Mouse (Mus musculus) left cerebral cortex, postnatal 14 days (tissue): Measurements from ENCODE around the gene Hoxd11. TPM values are rescaled to one million over a fixed set of nuclear protein-coding genes. Genes with fewer than 3 reads are reported as not detected.

ENCODE experiments used
- DNase-seq, 2 experiments: peaks; one replicate each; pipeline ENCODE4 v3.0.0; 2021 to 2022; ENCODE audit warnings: low spot score in 2 of 2, mixed read lengths in 1 of 2
- intact Hi-C: fragments of 180-260 bp; cut with DNase I; formaldehyde crosslinking; loops from one replicate; pipeline ENCODE4 v1.15.1; 2025
- total RNA-seq, 2 experiments: library from RNA; stranded (reverse); gene quantifications; 2 replicates each; pipeline ENCODE4 v1.2.3; 2021

Hoxd11 gene
- total RNA-seq, 2 experiments from 2014 or later: not detected

GRCm38 (mm10) chr2:74675666-74676282 is 3.6 kb upstream of the Hoxd11 start:
- DNase-seq: no peak
- intact Hi-C loops: loop anchor here (10.0 kb wide), 1 partner anchor 1401 kb away; the partner anchor contains the start of gene Sp9

DNA sequence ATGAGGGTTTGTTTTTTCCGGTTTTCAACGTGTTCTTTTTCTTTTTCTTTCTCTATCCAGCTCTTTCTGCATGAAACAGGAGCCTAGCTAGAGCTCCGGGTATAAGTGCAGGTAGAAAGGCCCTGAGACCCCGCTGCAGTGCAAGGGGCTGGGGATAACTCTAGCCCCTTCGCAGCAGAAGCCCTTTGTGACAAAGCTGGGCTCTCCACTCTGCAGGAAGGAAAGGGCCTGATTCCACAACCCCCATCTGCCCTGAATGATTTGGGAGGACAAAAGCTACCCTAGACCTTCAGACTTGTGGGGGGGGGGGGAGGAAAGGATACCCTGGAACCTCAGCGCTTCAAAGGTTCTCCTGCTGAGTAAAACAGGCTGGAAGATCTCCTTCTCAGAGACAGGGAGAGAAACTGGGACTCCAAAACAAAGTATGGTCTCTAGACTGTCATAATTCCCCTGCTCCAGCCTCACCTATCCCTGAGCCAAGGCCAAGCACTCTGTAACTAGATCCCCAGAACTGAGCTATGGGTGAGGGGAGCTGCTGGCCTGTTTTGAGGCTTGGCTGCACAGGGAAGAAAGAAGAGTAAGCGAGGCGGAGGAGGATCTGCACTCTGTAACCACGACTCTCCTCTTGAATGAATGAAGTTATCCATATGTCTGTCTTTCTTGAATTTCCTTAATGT is 2.8 kb upstream of the Hoxd11 start:
- intact Hi-C loops: loop anchor here (10.0 kb wide), 1 partner anchor 1402 kb away; the partner anchor contains the start of gene Sp9
- no peak for DNase-seq

DNA sequence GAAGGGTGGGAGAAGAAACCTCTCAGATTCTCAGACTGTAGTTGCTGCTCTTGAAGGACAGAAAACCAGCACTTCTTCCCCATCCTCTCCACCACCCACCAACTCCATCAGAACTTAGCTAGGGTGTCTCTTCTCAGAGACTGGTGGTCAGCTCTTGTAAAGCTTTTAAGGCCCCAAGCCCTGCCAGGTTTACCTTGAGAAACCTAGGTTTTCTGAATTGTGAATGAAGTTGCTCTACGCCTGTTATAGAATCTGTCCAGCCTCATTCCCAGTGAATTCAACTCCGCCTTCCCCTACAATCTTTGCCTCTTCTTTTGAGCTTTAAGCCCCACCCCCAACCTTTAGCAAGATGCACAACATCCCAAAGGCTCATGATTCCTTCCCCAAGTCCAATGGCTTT is 2.3 kb upstream of the Hoxd11 start:
- DNase-seq: no peak
- intact Hi-C loops: loop anchor here (10.0 kb wide), 1 partner anchor 1402 kb away; the partner anchor contains the start of gene Sp9

DNA sequence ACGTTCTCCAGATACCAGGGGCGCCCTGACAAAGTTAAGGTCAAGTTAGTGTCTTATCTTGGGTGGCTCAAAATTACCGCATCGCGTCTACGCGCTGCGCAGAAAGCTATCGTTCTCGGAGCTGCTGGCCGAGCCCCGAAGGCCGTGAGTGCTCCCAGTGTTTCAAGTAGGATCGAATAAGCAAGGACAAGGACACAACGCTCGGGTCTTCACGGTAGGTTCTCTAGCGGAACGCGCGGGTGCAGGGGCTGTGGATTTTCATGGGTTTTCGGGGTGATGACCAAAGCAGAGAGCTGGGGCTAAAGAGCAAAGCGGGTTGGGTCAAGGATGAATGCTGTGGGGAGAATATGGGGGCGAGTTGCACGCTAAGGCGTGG is 227 bp downstream of the Hoxd11 start:
- no peak for DNase-seq
- intact Hi-C loops: loop anchor here (10.0 kb wide), 1 partner anchor 1405 kb away; the partner anchor contains the start of gene Sp9

- DNase-seq: no peak
- intact Hi-C loops: loop anchor here (10.0 kb wide), 1 partner anchor 1405 kb away; the partner anchor contains the start of gene Sp9
These were observed 623 bp downstream of the Hoxd11 start for GRCm38 (mm10) chr2:74679980-74680379.

- intact Hi-C loops: no loop called here
- DNase-seq: no peak
These were observed 1.4 kb downstream of the Hoxd11 start for GRCm38 (mm10) chr2:74680561-74681398.

- intact Hi-C loops: no loop called here
- DNase-seq: no peak
These were observed 2.5 kb downstream of the Hoxd11 start for GRCm38 (mm10) chr2:74681594-74682531.

- DNase-seq: no peak
- intact Hi-C loops: no loop called here
These were observed 3.4 kb downstream of the Hoxd11 start for GRCm38 (mm10) chr2:74682796-74683195.

DNA sequence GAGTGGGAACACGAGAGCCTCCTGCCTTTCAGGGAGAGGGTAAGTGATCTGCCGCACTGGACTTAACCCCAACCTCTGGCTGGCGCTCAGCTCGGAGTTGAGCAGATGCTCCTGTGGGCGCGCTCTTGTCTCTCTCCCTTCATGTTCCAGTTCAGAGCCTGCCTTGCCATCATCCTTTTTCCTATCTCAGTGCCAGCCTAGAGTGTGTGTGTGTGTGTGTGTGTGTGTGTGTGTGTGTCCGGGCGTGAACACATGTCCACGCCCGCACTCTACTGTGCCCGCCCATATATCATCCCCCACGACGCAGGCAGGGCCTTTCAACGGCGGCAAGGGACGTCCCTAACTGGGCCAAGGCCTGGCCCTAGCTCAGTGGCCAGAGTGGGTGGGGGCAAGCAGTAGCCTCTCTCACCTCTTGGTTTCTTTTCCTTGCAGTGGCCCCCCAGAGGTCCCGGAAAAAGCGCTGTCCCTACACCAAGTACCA is 4.2 kb downstream of the Hoxd11 start:
- intact Hi-C loops: no loop called here

DNA sequence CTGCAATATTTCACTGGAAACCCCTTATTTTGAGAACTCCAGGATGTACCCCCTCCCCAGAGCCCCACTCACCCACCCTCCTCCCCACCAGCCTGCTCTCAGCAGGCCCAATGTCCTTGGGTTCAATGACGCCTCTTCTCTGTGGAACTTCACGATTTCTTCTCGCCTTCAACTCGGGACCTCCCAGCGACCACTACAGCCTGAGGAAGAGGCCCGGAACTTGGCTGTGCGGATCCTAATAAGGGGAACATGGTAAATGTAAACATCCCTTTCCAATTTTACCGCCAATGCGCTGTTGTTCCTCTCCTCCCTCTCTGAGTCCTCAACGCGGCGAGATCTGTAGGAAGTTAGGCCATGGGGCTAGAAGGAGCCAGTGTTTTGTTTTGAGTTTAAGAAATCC is 4.7 kb downstream of the Hoxd11 start:
- DNase-seq: no peak
- intact Hi-C loops: no loop called here

More for the DNA sequence above, 4.2 kb downstream of the Hoxd11 start:
- no peak for DNase-seq

DNA sequence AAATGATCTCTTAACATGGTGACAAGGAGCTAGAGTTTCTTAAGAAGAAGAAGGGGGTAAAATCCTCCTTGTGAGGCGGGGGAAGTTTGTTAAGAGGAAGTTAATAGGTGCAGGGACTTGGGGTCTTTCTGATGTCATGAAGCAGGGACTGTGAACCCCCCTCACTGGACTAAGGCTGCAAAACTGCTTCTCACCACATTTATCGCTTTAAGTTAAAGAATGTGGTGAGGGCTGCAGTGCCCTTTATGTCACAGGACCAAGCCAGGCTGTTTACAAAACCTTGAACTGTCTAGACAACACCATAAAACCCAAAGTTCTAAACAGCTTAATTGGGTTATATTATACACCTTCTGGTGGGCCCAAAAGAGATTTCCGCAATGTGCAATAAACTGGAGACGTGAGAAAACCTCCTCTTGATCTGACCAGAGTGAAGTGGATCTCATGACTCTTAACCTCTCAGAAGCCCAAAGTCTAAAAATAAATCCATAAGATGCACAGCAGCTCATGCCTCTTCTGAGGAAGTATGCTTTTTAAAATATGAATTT is 5.8 kb downstream of the Hoxd11 start:
- intact Hi-C loops: no loop called here
- no peak for DNase-seq

GRCm38 (mm10) chr2:74686301-74686987 is 7.1 kb downstream of the Hoxd11 start:
- intact Hi-C loops: no loop called here
- peak; percentile 41 to 63 for DNase-seq

- intact Hi-C loops: no loop called here
- no peak for DNase-seq
These were observed 7.8 kb downstream of the Hoxd11 start for GRCm38 (mm10) chr2:74686988-74687697.

DNA sequence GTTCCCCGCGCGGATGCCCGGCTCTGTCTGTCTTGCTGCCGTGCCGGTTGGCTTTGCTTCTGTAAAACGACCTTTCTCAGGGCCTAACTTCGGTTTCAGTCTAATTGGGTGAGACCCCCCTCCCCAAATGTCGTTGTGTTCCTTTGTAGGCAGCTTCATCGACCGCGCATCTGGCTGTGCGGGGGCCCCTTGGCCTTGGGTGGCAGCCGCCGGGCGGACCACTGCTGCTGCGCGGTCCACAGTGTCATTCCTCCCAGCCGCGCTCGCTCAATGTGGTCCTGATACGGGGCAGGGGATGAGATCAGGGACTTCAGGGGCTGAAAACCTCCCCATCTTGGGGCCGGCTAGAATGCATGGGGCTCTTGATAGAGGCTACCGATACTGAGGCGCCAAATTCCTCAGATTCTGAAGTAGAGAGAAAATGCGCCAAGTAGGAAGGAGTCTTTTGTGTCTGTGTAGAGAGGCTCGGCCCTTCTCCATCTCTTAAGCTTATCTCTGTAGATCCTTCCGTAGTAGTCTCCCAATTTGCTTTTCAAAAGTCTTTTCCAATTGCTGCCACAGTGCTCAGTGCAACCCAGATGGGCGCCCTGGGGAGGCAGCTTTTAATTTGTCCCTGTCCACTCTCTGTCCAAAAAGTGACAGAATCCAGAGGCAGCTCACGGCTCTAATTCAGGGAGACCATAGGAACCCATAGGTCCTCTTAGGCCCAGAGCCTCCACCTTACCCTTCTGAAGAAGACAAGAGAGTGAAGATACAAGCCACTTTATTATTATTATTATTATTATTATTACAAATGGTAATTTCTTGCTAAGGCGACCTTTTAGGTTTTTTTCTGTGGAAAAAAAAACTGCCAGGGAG is 8.6 kb downstream of the Hoxd11 start:
- intact Hi-C loops: no loop called here
- no peak for DNase-seq

DNA sequence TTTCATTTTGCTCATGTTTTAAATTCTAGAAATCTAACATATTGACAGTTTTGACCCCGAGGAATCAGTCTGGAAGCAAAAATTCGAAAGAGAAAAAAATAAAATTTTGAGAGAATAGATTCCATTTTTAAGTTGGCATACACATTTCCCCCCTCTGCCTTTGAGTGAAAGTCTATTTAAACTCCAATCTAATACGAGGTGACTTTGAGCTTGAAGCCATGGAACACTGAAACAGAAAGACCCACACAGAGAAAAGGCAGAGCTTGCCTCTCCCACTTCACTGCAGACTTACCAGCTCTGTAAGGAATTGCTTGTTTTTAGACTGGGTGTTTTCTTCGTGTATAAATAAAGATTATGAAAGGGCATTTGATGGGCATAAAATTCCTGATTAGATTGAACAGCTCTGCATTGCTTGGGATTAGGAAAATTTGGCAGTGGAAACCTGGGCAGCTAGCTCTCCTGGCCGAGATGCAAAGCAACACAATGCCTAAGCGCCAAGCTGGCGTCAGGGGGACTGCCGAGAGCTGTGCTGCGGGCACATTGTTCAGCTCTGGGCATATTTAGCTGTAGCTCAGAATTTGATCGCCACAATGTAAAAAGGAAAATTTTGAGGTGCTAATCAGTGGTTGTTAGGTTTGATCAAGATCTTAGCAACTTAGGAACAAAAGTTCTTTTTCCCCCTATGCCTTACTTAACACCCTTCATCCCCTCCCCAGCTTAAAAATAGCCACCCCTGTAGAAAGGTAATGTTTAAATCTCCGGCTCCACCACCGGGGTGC is 9.6 kb downstream of the Hoxd11 start:
- intact Hi-C loops: no loop called here
- DNase-seq: no peak
